Mouse (Mus musculus): ENCODE data around the gene Abhd15.

Gene Abhd15

GRCm38 (mm10) chr11:77514832-77515636 lies at the start of gene Abhd15:
TSS of gene Abhd15 (plus strand) at chr11:77515121.
- no peak for DNase-seq (ENCODE audit: low read depth, low spot score)

- DNase-seq (ENCODE audit: low read depth, low spot score): no peak
These were observed 48.4 kb upstream of the Abhd15 start for GRCm38 (mm10) chr11:77466544-77466943.

GRCm38 (mm10) chr11:77467157-77467556 lies 47.8 kb upstream of the Abhd15 start:
- DNase-seq (ENCODE audit: low read depth, low spot score): no peak

- DNase-seq (ENCODE audit: low read depth, low spot score): peak; percentile 33
These were observed 47.1 kb upstream of the Abhd15 start for GRCm38 (mm10) chr11:77467784-77468183.

GRCm38 (mm10) chr11:77468397-77468796 lies 46.5 kb upstream of the Abhd15 start:
- DNase-seq (ENCODE audit: low read depth, low spot score): no peak

GRCm38 (mm10) chr11:77471407-77471806 lies 43.5 kb upstream of the Abhd15 start:
- no peak for DNase-seq (ENCODE audit: low read depth, low spot score)

- DNase-seq (ENCODE audit: low read depth, low spot score): no peak
These were observed 42.1 kb upstream of the Abhd15 start for GRCm38 (mm10) chr11:77472775-77473174.

- DNase-seq (ENCODE audit: low read depth, low spot score): no peak
These were observed 38.7 kb upstream of the Abhd15 start for GRCm38 (mm10) chr11:77476216-77476615.

GRCm38 (mm10) chr11:77476895-77477294 lies 38.0 kb upstream of the Abhd15 start:
- DNase-seq (ENCODE audit: low read depth, low spot score): no peak

GRCm38 (mm10) chr11:77483043-77483442 lies 31.9 kb upstream of the Abhd15 start:
- peak; percentile 51 for DNase-seq (ENCODE audit: low read depth, low spot score)

- DNase-seq (ENCODE audit: low read depth, low spot score): no peak
These were observed 31.2 kb upstream of the Abhd15 start for GRCm38 (mm10) chr11:77483510-77484255.

GRCm38 (mm10) chr11:77485229-77485628 lies 29.7 kb upstream of the Abhd15 start:
- no peak for DNase-seq (ENCODE audit: low read depth, low spot score)

GRCm38 (mm10) chr11:77486798-77487197 lies 28.1 kb upstream of the Abhd15 start:
- DNase-seq (ENCODE audit: low read depth, low spot score): no peak

GRCm38 (mm10) chr11:77488771-77489581 lies 25.9 kb upstream of the Abhd15 start:
- no peak for DNase-seq (ENCODE audit: low read depth, low spot score)

GRCm38 (mm10) chr11:77489591-77490235 lies 25.2 kb upstream of the Abhd15 start, which contains the start of gene Ankrd13b:
TSS of gene Ankrd13b (minus strand) at chr11:77489678.
- DNase-seq (ENCODE audit: low read depth, low spot score): peak; percentile 73

GRCm38 (mm10) chr11:77490451-77490850 lies 24.5 kb upstream of the Abhd15 start:
- DNase-seq (ENCODE audit: low read depth, low spot score): no peak

- DNase-seq (ENCODE audit: low read depth, low spot score): peak; percentile 91
These were observed 23.8 kb upstream of the Abhd15 start for GRCm38 (mm10) chr11:77491123-77491501.

- peak; percentile 91 for DNase-seq (ENCODE audit: low read depth, low spot score)
These were observed 23.2 kb upstream of the Abhd15 start for GRCm38 (mm10) chr11:77491502-77492291.

GRCm38 (mm10) chr11:77492311-77492871 lies 22.5 kb upstream of the Abhd15 start:
- peak; percentile 61 for DNase-seq (ENCODE audit: low read depth, low spot score)

- peak; percentile 87 for DNase-seq (ENCODE audit: low read depth, low spot score)
These were observed 22.0 kb upstream of the Abhd15 start for GRCm38 (mm10) chr11:77492911-77493332.
